Mouse (Mus musculus) hindbrain, embryonic 11.5 days (tissue): ENCODE measurements at regions not wholly inside any gene's neighbourhood (a gene's known extent, or its start where the extent isn't known, plus 50 kb on each side); places are given as distances from the start of the nearest gene placed in this dataset.

Experiments used
- ATAC-seq: fragments of 200-750 bp; cut with Nextera tagmentation; 2 replicates; pipeline ENCODE4 v1.8.0; 2017; ENCODE audit warnings: mild to moderate bottlenecking, moderate TSS enrichment, moderate library complexity; ENCODE audit not compliant: low FRiP score
- DNase-seq: peaks from one replicate; pipeline ENCODE4 v3.0.0-alpha.2; 2015; ENCODE audit warnings: low spot score
- H3K27ac ChIP-seq: fragments of 300-500 bp; sonication (generic); 2 replicates; pipeline ENCODE4 v1.5.1; 2014; ENCODE audit warnings: mild to moderate bottlenecking, low read depth, low read length
- H3K27me3 ChIP-seq: fragments of 300-500 bp; sonication (generic); 2 replicates; pipeline ENCODE4 v1.6.1; 2014; ENCODE audit warnings: mild to moderate bottlenecking, low read length, moderate library complexity, mixed read lengths; ENCODE audit not compliant: control insufficient read depth, insufficient read depth
- H3K36me3 ChIP-seq: fragments of 300-500 bp; sonication (generic); 2 replicates; pipeline ENCODE4 v1.6.1; 2014; ENCODE audit warnings: mild to moderate bottlenecking, low read length, moderate library complexity, mixed read lengths; ENCODE audit not compliant: control insufficient read depth, insufficient read depth
- H3K4me1 ChIP-seq: fragments of 300-500 bp; sonication (generic); replicated peaks from 2 replicates; pipeline ENCODE4 v1.6.1; 2014; ENCODE audit warnings: low read length, mixed read lengths; ENCODE audit not compliant: control insufficient read depth, insufficient read depth
- H3K4me2 ChIP-seq: fragments of 300-500 bp; sonication (generic); replicated peaks from 2 replicates; pipeline ENCODE4 v1.6.1; 2014; ENCODE audit warnings: mild to moderate bottlenecking, low read depth, low read length
- H3K4me3 ChIP-seq: fragments of 300-500 bp; sonication (generic); 2 replicates; pipeline ENCODE4 v1.5.1; 2014; ENCODE audit warnings: low read depth, low read length
- H3K9ac ChIP-seq: fragments of 300-500 bp; sonication (generic); 2 replicates; pipeline ENCODE4 v1.6.1; 2014; ENCODE audit warnings: low read depth, low read length
- H3K9me3 ChIP-seq: fragments of 300-500 bp; sonication (generic); 2 replicates; pipeline ENCODE4 v1.6.1; 2016; ENCODE audit warnings: low read length; ENCODE audit not compliant: control insufficient read depth
- WGBS: fragments of 180-500 bp; shearing (Covaris S2); extraction: QIAGEN DNeasy Blood & Tissue Kit; methylation state at CpG from one replicate; pipeline ENCODE4 v1.1.7; 2014; 5-methylcytosine and 5-hydroxymethylcytosine counted together

GRCm38 (mm10) chr8:90725188-90725587 lies 92.0 kb downstream of the Gm19935 start:
- Histone ChIP-seq H3K27me3 (no peaks in the 10 kb centered on the region), H3K4me1 (no peaks in the 10 kb centered on the region), H3K4me3 (no peak overlapping the region), H3K9ac (no peak overlapping the region), H3K36me3 (no peaks in the 10 kb centered on the region), H3K9me3 (no peaks in the 10 kb centered on the region), H3K27ac (no peak overlapping the region), H3K4me2 (no peak overlapping the region)
- no peak for ATAC-seq
- 91% methylated on average over 5 of the region's 5 CpGs for WGBS
- no peak for DNase-seq

DNA sequence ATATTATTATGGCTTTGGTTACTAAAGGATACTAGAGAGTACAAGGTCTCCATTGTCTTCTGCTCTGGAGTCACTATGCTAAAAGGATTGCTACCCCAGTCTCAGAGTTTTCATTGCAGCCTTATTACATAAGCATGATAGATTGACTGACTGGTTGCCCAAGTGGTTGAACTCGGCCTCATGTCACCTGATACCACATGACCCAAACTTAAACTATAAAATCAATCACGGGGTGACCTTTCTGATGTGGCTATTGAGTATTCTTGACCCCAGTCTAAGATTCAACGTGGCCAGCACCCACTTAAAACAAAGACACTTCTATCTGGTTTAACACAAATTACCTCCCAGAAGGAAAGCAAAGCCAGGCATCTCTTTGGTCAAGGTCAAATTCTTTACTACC lies 100.8 kb downstream of the Gm19935 start:
- Histone ChIP-seq H3K9ac (no peak overlapping the region), H3K27me3 (no peaks in the 10 kb centered on the region)

GRCm38 (mm10) chr8:90708524-90708923 lies 108.7 kb downstream of the Gm19935 start:
- ATAC-seq (no peak), DNase-seq (peak; percentile 84)
- Histone ChIP-seq H3K4me3 (no peak overlapping the region), H3K4me1 (no peaks in the 10 kb centered on the region; the same call in 1 of the 2 replicates), H3K4me2 (no peak overlapping the region), H3K9ac (no peak overlapping the region), H3K9me3 (no peaks in the 10 kb centered on the region), H3K27me3 (no peaks in the 10 kb centered on the region), H3K36me3 (no peaks in the 10 kb centered on the region), H3K27ac (no peak overlapping the region)
- WGBS, result 24% methylated on average over 5 of the region's 5 CpGs

More for the DNA sequence above, 100.8 kb downstream of the Gm19935 start:
- DNase-seq, result no peak
- no peak overlapping the region for H3K4me2 ChIP-seq
- H3K36me3 ChIP-seq, result no peaks in the 10 kb centered on the region
- ATAC-seq, result no peak
- H3K9me3 ChIP-seq, result no peaks in the 10 kb centered on the region
- H3K4me3 ChIP-seq, result no peak overlapping the region
- no peaks in the 10 kb centered on the region for H3K4me1 ChIP-seq
- WGBS, result 43% methylated on average over 3 of the region's 3 CpGs
- no peak overlapping the region for H3K27ac ChIP-seq

DNA sequence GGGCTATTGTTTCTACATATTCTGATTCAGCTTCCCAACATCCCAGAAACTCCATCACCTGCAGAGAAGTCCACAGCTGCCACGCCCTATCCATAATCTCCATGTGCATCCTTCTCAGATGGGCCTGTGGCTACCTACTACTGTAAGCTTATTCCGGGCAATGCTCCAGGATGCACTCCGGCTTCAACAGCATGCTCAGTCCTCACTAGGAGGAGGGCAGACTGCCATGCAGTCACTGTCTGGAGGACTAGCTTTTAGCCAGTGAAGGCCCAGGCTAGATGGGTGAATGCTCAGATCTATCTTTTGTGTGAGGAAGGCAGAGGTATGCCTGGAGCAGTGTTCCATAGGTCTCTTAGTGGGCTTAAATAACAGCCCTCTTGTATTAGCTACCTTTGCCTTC lies 124.7 kb downstream of the Gm19935 start:
- no peak overlapping the region for H3K9ac ChIP-seq
- H3K27ac ChIP-seq, result no peak overlapping the region
- 94% methylated on average over 3 of the region's 3 CpGs for WGBS
- DNase-seq (no peak), ATAC-seq (no peak)
- no peak overlapping the region for H3K4me3 ChIP-seq
- no peaks in the 10 kb centered on the region for H3K27me3 ChIP-seq
- H3K4me2 ChIP-seq, result no peak overlapping the region
- no peaks in the 10 kb centered on the region for H3K4me1 ChIP-seq
- H3K9me3 ChIP-seq, result no peaks in the 10 kb centered on the region
- no peaks in the 10 kb centered on the region for H3K36me3 ChIP-seq

DNA sequence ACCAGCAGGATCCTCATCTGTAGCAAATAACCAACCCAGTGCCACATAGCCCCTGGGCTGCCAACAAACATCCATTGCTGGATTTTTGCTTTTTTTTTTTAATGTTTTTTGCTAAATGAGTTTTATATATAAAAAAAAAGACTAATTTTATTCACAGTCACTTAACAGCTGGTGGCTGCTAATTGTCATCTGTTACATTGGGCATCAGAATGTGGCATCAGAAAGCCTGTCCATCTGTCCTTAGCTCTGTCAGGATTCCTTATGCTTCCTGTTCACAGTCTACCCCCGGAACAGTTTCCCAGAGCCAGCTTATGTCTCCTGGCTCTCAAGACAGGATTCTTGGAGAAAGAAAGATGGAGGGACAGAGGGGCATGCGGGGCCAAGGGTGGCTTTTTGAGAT lies 132.1 kb downstream of the Gm19935 start:
- Histone ChIP-seq H3K9me3 (no peaks in the 10 kb centered on the region), H3K4me1 (no peaks in the 10 kb centered on the region), H3K4me2 (no peak overlapping the region), H3K4me3 (no peak overlapping the region), H3K27me3 (no peaks in the 10 kb centered on the region), H3K36me3 (no peaks in the 10 kb centered on the region), H3K9ac (no peak overlapping the region), H3K27ac (no peak overlapping the region)
- 90% methylated on average over 2 of the region's 2 CpGs for WGBS
- no peak for DNase-seq
- no peak for ATAC-seq

- H3K9me3 ChIP-seq, result peaks cover 3% of the 10 kb centered on the region; the same call in 1 of the 2 replicates
- H3K27me3 ChIP-seq, result no peaks in the 10 kb centered on the region
- 2% methylated on average over 14 of the region's 14 CpGs for WGBS
- H3K4me2 ChIP-seq, result peak overlapping the region; percentile 36
- DNase-seq (peak; percentile 63), ATAC-seq (peak; percentile 71; the same call in 1 of the 2 replicates)
- peak overlapping the region; percentile 35; the same call in 1 of the 2 replicates for H3K9ac ChIP-seq
- H3K4me1 ChIP-seq, result no peaks in the 10 kb centered on the region; the same call in 1 of the 2 replicates
- peak overlapping the region; percentile 22 for H3K4me3 ChIP-seq
- no peaks in the 10 kb centered on the region for H3K36me3 ChIP-seq
- H3K27ac ChIP-seq, result peak overlapping the region; percentile 54; the same call in 1 of the 2 replicates
Measured at GRCm38 (mm10) chr8:90670471-90671057, 146.6 kb downstream of the Gm19935 start.

GRCm38 (mm10) chr8:90669396-90669795 lies 147.8 kb downstream of the Gm19935 start:
- 27% methylated on average over 9 of the region's 9 CpGs for WGBS
- Histone ChIP-seq H3K36me3 (no peaks in the 10 kb centered on the region), H3K4me2 (no peak overlapping the region), H3K4me3 (no peak overlapping the region), H3K9me3 (peaks cover 3% of the 10 kb centered on the region; the same call in 1 of the 2 replicates), H3K9ac (no peak overlapping the region), H3K4me1 (no peaks in the 10 kb centered on the region; the same call in 1 of the 2 replicates), H3K27ac (peak overlapping the region; percentile 65), H3K27me3 (no peaks in the 10 kb centered on the region)
- DNase-seq (peak; percentile 51), ATAC-seq (peak; percentile 54)

GRCm38 (mm10) chr8:90659066-90659465 lies 158.1 kb downstream of the Gm19935 start:
- Histone ChIP-seq H3K36me3 (no peaks in the 10 kb centered on the region), H3K9ac (no peak overlapping the region), H3K27ac (peak overlapping the region; percentile 49), H3K4me3 (no peak overlapping the region), H3K4me2 (no peak overlapping the region), H3K9me3 (no peaks in the 10 kb centered on the region), H3K4me1 (no peaks in the 10 kb centered on the region; the same call in 1 of the 2 replicates), H3K27me3 (no peaks in the 10 kb centered on the region)
- 12% methylated on average over 3 of the region's 3 CpGs for WGBS
- ATAC-seq (peak; percentile 47; the same call in 1 of the 2 replicates), DNase-seq (peak; percentile 29)

DNA sequence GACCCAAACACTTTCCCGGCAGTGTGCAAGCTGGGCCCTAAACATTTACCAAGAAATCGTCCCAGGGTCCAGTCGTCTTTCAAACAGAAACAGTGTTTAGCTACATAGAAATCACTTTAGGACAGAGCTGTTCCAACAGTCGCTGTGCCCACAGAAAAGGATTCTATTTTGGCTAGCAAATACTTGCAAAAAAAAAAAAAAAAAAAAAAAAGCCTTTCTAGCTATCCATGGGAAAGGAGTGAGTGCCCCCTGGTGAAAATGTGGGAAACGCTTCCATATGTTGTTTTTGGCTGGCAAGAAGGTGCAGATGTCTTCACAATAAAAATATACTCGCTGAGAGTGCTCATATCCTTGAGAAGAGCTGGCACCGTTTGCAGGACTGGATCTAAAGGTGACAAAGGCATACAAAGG lies 159.5 kb downstream of the Gm19935 start:
- ATAC-seq, result no peak
- H3K27ac ChIP-seq, result no peak overlapping the region

More for the DNA sequence above, 159.5 kb downstream of the Gm19935 start:
- H3K4me3 ChIP-seq, result no peak overlapping the region
- no peaks in the 10 kb centered on the region for H3K9me3 ChIP-seq
- no peak overlapping the region for H3K9ac ChIP-seq
- no peaks in the 10 kb centered on the region; the same call in 1 of the 2 replicates for H3K4me1 ChIP-seq
- DNase-seq, result peak; percentile 67
- WGBS, result 36% methylated on average over 7 of the region's 7 CpGs
- no peaks in the 10 kb centered on the region for H3K27me3 ChIP-seq
- H3K36me3 ChIP-seq, result no peaks in the 10 kb centered on the region
- H3K4me2 ChIP-seq, result no peak overlapping the region
